Mouse (Mus musculus): ENCODE measurements at regions not wholly inside any gene's neighbourhood (a gene's known extent, or its start where the extent isn't known, plus 50 kb on each side); places are given as distances from the start of the nearest gene placed in this dataset.

DNA sequence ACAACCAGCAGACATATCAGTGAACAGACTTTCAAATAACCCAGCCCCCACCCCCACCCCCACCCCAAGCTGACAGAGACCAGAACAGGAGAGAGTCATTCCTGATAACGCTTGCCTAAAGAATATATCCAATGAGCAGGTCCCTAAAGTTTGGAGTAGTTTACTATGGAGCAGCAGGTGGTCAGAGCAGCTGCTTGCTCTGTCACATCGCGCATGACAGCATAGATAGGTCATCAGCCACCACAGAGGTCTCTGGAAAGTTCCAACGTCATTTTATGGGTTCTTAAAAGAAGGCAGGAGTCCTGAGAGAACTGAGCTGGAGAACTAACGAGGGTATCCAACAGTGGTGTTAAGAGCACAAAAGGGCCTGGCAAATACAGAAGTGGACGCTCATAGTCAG lies 402.4 kb downstream of the H2al1j start:
- TF ChIP-seq GATA1 (IDR thresholded peaks at IDR 0.05; ENCODE audit: borderline replicate concordance, low read length) (no peak), FLI1 (IDR thresholded peaks at IDR 0.05; ENCODE audit: low read length) (no peak)
